Mouse (Mus musculus): Measurements from ENCODE around the gene Znhit1.

Gene Znhit1

GRCm38 (mm10) chr5:136987934-136988271 lies at the start of gene Znhit1:
Gene Znhit1 (minus strand): TSS chr5:136988021.
- in situ Hi-C loops (cut with MboI, MseI), result no loop called here

GRCm38 (mm10) chr5:137036211-137036610 lies 48.4 kb upstream of the Znhit1 start:
- in situ Hi-C loops (cut with MboI, MseI), result no loop called here

GRCm38 (mm10) chr5:137032641-137033074 lies 44.8 kb upstream of the Znhit1 start:
- in situ Hi-C loops (cut with MboI, MseI), result loop anchor here in 1 of 2 experiments (5.0 kb wide), 1 partner anchor 70 kb away; no protein-coding TSS in a partner anchor

GRCm38 (mm10) chr5:137032033-137032421 lies 44.2 kb upstream of the Znhit1 start:
- in situ Hi-C loops (cut with MboI, MseI), result loop anchor here in 1 of 2 experiments (5.0 kb wide), 1 partner anchor 70 kb away; no protein-coding TSS in a partner anchor

- in situ Hi-C loops (cut with MboI, MseI), result loop anchor here in 1 of 2 experiments (5.0 kb wide), 1 partner anchor 71 kb away; no protein-coding TSS in a partner anchor
Observed at GRCm38 (mm10) chr5:137031076-137032032, 43.5 kb upstream of the Znhit1 start.

GRCm38 (mm10) chr5:137030416-137030810 lies 42.6 kb upstream of the Znhit1 start:
- in situ Hi-C loops (cut with MboI, MseI), result loop anchor here in 1 of 2 experiments (5.0 kb wide), 1 partner anchor 72 kb away; no protein-coding TSS in a partner anchor

- in situ Hi-C loops (cut with MboI, MseI), result loop anchor here (5.0 kb wide), 1 partner anchor 72 kb away; no protein-coding TSS in a partner anchor
Observed at GRCm38 (mm10) chr5:137029643-137030415, 42.0 kb upstream of the Znhit1 start.

GRCm38 (mm10) chr5:137029273-137029585 lies 41.4 kb upstream of the Znhit1 start:
- in situ Hi-C loops (cut with MboI, MseI), result loop anchor here in 1 of 2 experiments (5.0 kb wide), 1 partner anchor 73 kb away; no protein-coding TSS in a partner anchor

GRCm38 (mm10) chr5:137028561-137029272 lies 40.9 kb upstream of the Znhit1 start:
- in situ Hi-C loops (cut with MboI, MseI), result loop anchor here in 1 of 2 experiments (5.0 kb wide), 1 partner anchor 74 kb away; no protein-coding TSS in a partner anchor

GRCm38 (mm10) chr5:137026092-137026491 lies 38.3 kb upstream of the Znhit1 start, which contains the start of gene Vgf:
Gene Vgf (plus strand): TSS chr5:137026392.
- in situ Hi-C loops (cut with MboI, MseI), result loop anchor here in 1 of 2 experiments (5.0 kb wide), 1 partner anchor 76 kb away; no protein-coding TSS in a partner anchor

- in situ Hi-C loops (cut with MboI, MseI), result loop anchor here in 1 of 2 experiments (5.0 kb wide), 1 partner anchor 77 kb away; no protein-coding TSS in a partner anchor
Observed at GRCm38 (mm10) chr5:137025132-137025531, 37.3 kb upstream of the Znhit1 start.

GRCm38 (mm10) chr5:137024318-137024717 lies 36.5 kb upstream of the Znhit1 start:
- in situ Hi-C loops (cut with MboI, MseI), result loop anchor here in 1 of 2 experiments (5.0 to 25.0 kb wide), 2 partner anchors 97 to 263 kb away; partner anchors contain the start of genes Ache and Ufsp1

GRCm38 (mm10) chr5:137015913-137016312 lies 28.1 kb upstream of the Znhit1 start:
- in situ Hi-C loops (cut with MboI, MseI), result loop anchor here in 1 of 2 experiments (25.0 kb wide), 1 partner anchor 271 kb away; the partner anchor contains the start of genes Ache and Ufsp1

GRCm38 (mm10) chr5:137012401-137012950 lies 24.7 kb upstream of the Znhit1 start:
- in situ Hi-C loops (cut with MboI, MseI), result loop anchor here (5.0 to 25.0 kb wide), 2 partner anchors 275 to 470 kb away; partner anchors contain the start of genes Ache (in 1 of the 2) and Ufsp1 (in 1 of the 2)

- in situ Hi-C loops (cut with MboI, MseI), result loop anchor here (5.0 to 25.0 kb wide), 2 partner anchors 277 to 472 kb away; partner anchors contain the start of genes Ache (in 1 of the 2) and Ufsp1 (in 1 of the 2)
Observed at GRCm38 (mm10) chr5:137009988-137010387, 22.2 kb upstream of the Znhit1 start.

GRCm38 (mm10) chr5:137007276-137007675 lies 19.5 kb upstream of the Znhit1 start:
- in situ Hi-C loops (cut with MboI, MseI), result loop anchor here in 1 of 2 experiments (25.0 kb wide), 1 partner anchor 280 kb away; the partner anchor contains the start of genes Ache and Ufsp1

- in situ Hi-C loops (cut with MboI, MseI), result loop anchor here in 1 of 2 experiments (25.0 kb wide), 1 partner anchor 287 kb away; the partner anchor contains the start of genes Ache and Ufsp1
Observed at GRCm38 (mm10) chr5:137000612-137001011, 12.8 kb upstream of the Znhit1 start.

GRCm38 (mm10) chr5:136999449-136999848 lies 11.6 kb upstream of the Znhit1 start:
- in situ Hi-C loops (cut with MboI, MseI), result no loop called here

- in situ Hi-C loops (cut with MboI, MseI), result no loop called here
Observed at GRCm38 (mm10) chr5:136989801-136990200, 2.0 kb upstream of the Znhit1 start.

- in situ Hi-C loops (cut with MboI, MseI), result no loop called here
Observed at GRCm38 (mm10) chr5:136988420-136988819, 599 bp upstream of the Znhit1 start.

All from T-helper 17 cell (primary cell).